Mouse (Mus musculus) thymus, adult 2 months (tissue): ENCODE measurements around the gene Prrc2b. TPM values are rescaled to one million over a fixed set of nuclear protein-coding genes. Genes with fewer than 3 reads are reported as not detected.
A peak's percentile ranks its signal among the peaks of the same experiment; 100 is the strongest.

ENCODE experiments used
- DNase-seq: peaks from one replicate; pipeline ENCODE4 v3.0.0; 2021
- H3K27ac ChIP-seq: fragments of 200-500 bp; 2 replicates; pipeline ENCODE4 v1.5.1; 2012; ENCODE audit warnings: low read length, control low read depth; ENCODE audit not compliant: control insufficient read depth, insufficient read depth
- H3K27me3 ChIP-seq: fragments of 200-500 bp; 2 replicates; pipeline ENCODE4 v1.6.1; 2012; ENCODE audit warnings: mild to moderate bottlenecking, low read length, moderate library complexity, mixed read lengths; ENCODE audit not compliant: control insufficient read depth, insufficient read depth
- H3K36me3 ChIP-seq: fragments of 200-500 bp; 2 replicates; pipeline ENCODE4 v1.6.1; 2012; ENCODE audit warnings: mild to moderate bottlenecking, low read length, moderate library complexity; ENCODE audit not compliant: control insufficient read depth, insufficient read depth
- H3K4me1 ChIP-seq: fragments of 200-500 bp; replicated peaks from 2 replicates; pipeline ENCODE4 v1.6.1; 2012; ENCODE audit warnings: low read length; ENCODE audit not compliant: control insufficient read depth, insufficient read depth
- H3K4me3 ChIP-seq: fragments of 200-500 bp; 2 replicates; pipeline ENCODE4 v1.5.1; 2012; ENCODE audit warnings: mild to moderate bottlenecking, low read length, control low read depth, moderate library complexity; ENCODE audit not compliant: control insufficient read depth, insufficient read depth
- CTCF ChIP-seq: fragments of 200-500 bp; IDR thresholded peaks from 2 replicates; pipeline ENCODE4 v1.5.1; 2012; ENCODE audit warnings: mild to moderate bottlenecking, control low read depth, low read length, moderate library complexity, borderline replicate concordance; ENCODE audit not compliant: control insufficient read depth, poor library complexity, insufficient read depth; ENCODE audit errors: extremely low read depth
- POLR2A ChIP-seq: fragments of 200-500 bp; IDR thresholded peaks from 2 replicates; pipeline ENCODE4 v1.6.1; 2012; ENCODE audit warnings: mild to moderate bottlenecking, low read length, control low read depth, moderate library complexity; ENCODE audit not compliant: control insufficient read depth, poor library complexity, insufficient read depth; ENCODE audit errors: extremely low read depth
- WGBS: fragments of 180-500 bp; shearing (Covaris S2); methylation state at CpG from one replicate; pipeline ENCODE4 v1.1.7; 2018; 5-methylcytosine and 5-hydroxymethylcytosine counted together
- polyA plus RNA-seq: library from polyadenylated mRNA; depleted of rRNA; stranded (reverse); fragments of >200 nt; gene quantifications from 2 replicates; pipeline ENCODE4 v1.2.3, GENCODE M21; 2012

Prrc2b gene
- polyA plus RNA-seq, 1 experiment, result 104 TPM

GRCm38 (mm10) chr2:32179363-32179762 is 28.5 kb downstream of the Prrc2b start:
- Histone ChIP-seq H3K36me3 (peaks cover 5% of the 10 kb centered on the region), H3K27me3 (no peaks in the 10 kb centered on the region), H3K4me3 (no peak overlapping the region), H3K27ac (peak overlapping the region; percentile 9; the same call in 1 of the 2 replicates), H3K4me1 (peaks cover 81% of the 10 kb centered on the region)
- DNase-seq, result no peak
- TF ChIP-seq CTCF (no peak), POLR2A (no peak)
- 87% methylated on average over 6 of the region's 6 CpGs for WGBS

- Histone ChIP-seq H3K27ac (no peak overlapping the region), H3K27me3 (no peaks in the 10 kb centered on the region), H3K4me3 (no peak overlapping the region), H3K4me1 (peaks cover 74% of the 10 kb centered on the region), H3K36me3 (peaks cover 7% of the 10 kb centered on the region)
- TF ChIP-seq POLR2A, result no peak
- TF ChIP-seq CTCF, result no peak
- DNase-seq, result no peak
- 89% methylated on average over 12 of the region's 12 CpGs for WGBS
These were observed 29.2 kb downstream of the Prrc2b start for GRCm38 (mm10) chr2:32180127-32180526.

GRCm38 (mm10) chr2:32181364-32181763 is 30.5 kb downstream of the Prrc2b start:
- peaks cover 63% of the 10 kb centered on the region for H3K4me1 ChIP-seq

GRCm38 (mm10) chr2:32182119-32182518 is 31.2 kb downstream of the Prrc2b start:
- H3K4me1 ChIP-seq, result peaks cover 56% of the 10 kb centered on the region
- H3K27me3 ChIP-seq, result no peaks in the 10 kb centered on the region
- no peak for DNase-seq
- H3K27ac ChIP-seq, result peak overlapping the region; percentile 76
- no peak overlapping the region for H3K4me3 ChIP-seq
- peaks cover 22% of the 10 kb centered on the region for H3K36me3 ChIP-seq
- TF ChIP-seq POLR2A (no peak), CTCF (no peak)
- WGBS, result 94% methylated on average over 9 of the region's 9 CpGs

More at GRCm38 (mm10) chr2:32181364-32181763, 30.5 kb downstream of the Prrc2b start:
- 17% methylated on average over 5 of the region's 5 CpGs for WGBS
- Histone ChIP-seq H3K27me3 (no peaks in the 10 kb centered on the region), H3K27ac (peak overlapping the region; percentile 76), H3K36me3 (peaks cover 16% of the 10 kb centered on the region), H3K4me3 (no peak overlapping the region)
- TF ChIP-seq POLR2A (0 out of 2 replicates have a peak, but pooled peaks have one; percentile 32), CTCF (peak; percentile 31; the same call in 1 of the 2 replicates)
- DNase-seq, result peak; percentile 76

- H3K27me3 ChIP-seq, result no peaks in the 10 kb centered on the region
- H3K27ac ChIP-seq, result no peak overlapping the region
- H3K36me3 ChIP-seq, result peaks cover 29% of the 10 kb centered on the region
- H3K4me1 ChIP-seq, result peaks cover 50% of the 10 kb centered on the region
- no peak overlapping the region for H3K4me3 ChIP-seq
- DNase-seq, result no peak
- TF ChIP-seq POLR2A (no peak), CTCF (no peak)
- 82% methylated on average over 13 of the region's 13 CpGs for WGBS
These were observed 31.9 kb downstream of the Prrc2b start for GRCm38 (mm10) chr2:32182676-32183296.

GRCm38 (mm10) chr2:32187019-32187551 is 36.2 kb downstream of the Prrc2b start:
- WGBS, result 97% methylated on average over 13 of the region's 13 CpGs
- Histone ChIP-seq H3K27me3 (no peaks in the 10 kb centered on the region), H3K4me1 (peaks cover 12% of the 10 kb centered on the region), H3K36me3 (peaks cover 39% of the 10 kb centered on the region), H3K4me3 (no peak overlapping the region), H3K27ac (no peak overlapping the region)
- no peak for DNase-seq
- no peak for TF ChIP-seq CTCF

GRCm38 (mm10) chr2:32187649-32188048 is 36.8 kb downstream of the Prrc2b start:
- TF ChIP-seq POLR2A, result no peak
- TF ChIP-seq CTCF, result no peak
- no peak for DNase-seq
- Histone ChIP-seq H3K27me3 (no peaks in the 10 kb centered on the region), H3K27ac (no peak overlapping the region), H3K36me3 (peaks cover 43% of the 10 kb centered on the region), H3K4me3 (no peak overlapping the region), H3K4me1 (peaks cover 7% of the 10 kb centered on the region)
- WGBS, result 97% methylated on average over 7 of the region's 7 CpGs
